15 mouse cellular contexts compared by ENCODE assay signal in genomic region chr10:108384153-108384769, GRCm38 (mm10).
"Had no signal": no experiment of that assay in that cellular context is flagged by ENCODE, and none has a peak within 500 bp of the region (broad histone marks: within the 10 kb centered on the region; RNA-seq: fewer than 3 reads in every experiment).

No protein-coding gene starts in this region.

- H3K27ac ChIP-seq: layer of hippocampus, adult 2 months; limb, embryonic 13.5 days; midbrain, embryonic 10.5 days; neural tube, embryonic 12.5 days; stomach, embryonic 15.5 days had no signal

- H3K4me2 ChIP-seq: limb, embryonic 13.5 days; lung, embryonic 14.5 days; neural tube, embryonic 12.5 days; stomach, embryonic 15.5 days had no signal

- H3K9ac ChIP-seq: limb, embryonic 13.5 days; lung, embryonic 14.5 days; neural tube, embryonic 12.5 days; stomach, embryonic 15.5 days had no signal

- H3K27me3 ChIP-seq: limb, embryonic 13.5 days; neural tube, embryonic 12.5 days; stomach, embryonic 15.5 days had no signal

- DNase-seq: kidney, adult 9 months; kidney, postnatal 10 days; kidney, postnatal 4 days; lung, embryonic 14.5 days; lung, postnatal 10 days; lung, postnatal 4 days; midbrain, embryonic 14.5 days; right cerebral cortex, postnatal 14 days; thymus, postnatal 36 days had no signal

- H3K9me3 ChIP-seq: limb, embryonic 13.5 days; midbrain, embryonic 10.5 days; neural tube, embryonic 12.5 days; stomach, embryonic 15.5 days had no signal

- H3K4me3 ChIP-seq: layer of hippocampus, adult 2 months; limb, embryonic 13.5 days; midbrain, embryonic 10.5 days; myocyte; neural tube, embryonic 12.5 days; stomach, embryonic 15.5 days had no signal

- H3K36me3 ChIP-seq: limb, embryonic 13.5 days; neural tube, embryonic 12.5 days had no signal

- H3K4me1 ChIP-seq: stomach, embryonic 15.5 days had no signal
